Mouse (Mus musculus): ENCODE results near the gene Pfpl. TPM values are rescaled to one million over a fixed set of nuclear protein-coding genes. Genes with fewer than 3 reads are reported as not detected.

The Pfpl gene
- polyA plus RNA-seq, 1 experiment from 2014 or later, result not detected

GRCm38 (mm10) chr19:12465530-12466144, 37.9 kb downstream of the Pfpl start:
- no peak overlapping the region for H3K4me2 ChIP-seq
- peaks cover 19% of the 10 kb centered on the region for H3K4me1 ChIP-seq
- H3K36me3 ChIP-seq, result no peaks in the 10 kb centered on the region
- WGBS, result 87% methylated on average over 10 of the region's 10 CpGs
- no peak for ATAC-seq (ENCODE audit: extremely low read depth, insufficient number of reproducible peaks, low FRiP score, low TSS enrichment)
- no peaks in the 10 kb centered on the region for H3K9me3 ChIP-seq
- H3K9ac ChIP-seq, result no peak overlapping the region
- no peak overlapping the region for H3K4me3 ChIP-seq
- no peak overlapping the region for H3K27ac ChIP-seq (replicated peaks)
- H3K27me3 ChIP-seq (replicated peaks), result no peaks in the 10 kb centered on the region

GRCm38 (mm10) chr19:12466204-12466603, 38.5 kb downstream of the Pfpl start:
- Histone ChIP-seq H3K4me3 (no peak overlapping the region), H3K4me1 (peaks cover 19% of the 10 kb centered on the region), H3K27me3 (replicated peaks) (no peaks in the 10 kb centered on the region), H3K4me2 (no peak overlapping the region), H3K27ac (replicated peaks) (no peak overlapping the region), H3K36me3 (no peaks in the 10 kb centered on the region), H3K9me3 (no peaks in the 10 kb centered on the region), H3K9ac (no peak overlapping the region)
- WGBS, result 20% methylated on average over 7 of the region's 7 CpGs
- no peak for ATAC-seq (ENCODE audit: extremely low read depth, insufficient number of reproducible peaks, low FRiP score, low TSS enrichment)

DNA sequence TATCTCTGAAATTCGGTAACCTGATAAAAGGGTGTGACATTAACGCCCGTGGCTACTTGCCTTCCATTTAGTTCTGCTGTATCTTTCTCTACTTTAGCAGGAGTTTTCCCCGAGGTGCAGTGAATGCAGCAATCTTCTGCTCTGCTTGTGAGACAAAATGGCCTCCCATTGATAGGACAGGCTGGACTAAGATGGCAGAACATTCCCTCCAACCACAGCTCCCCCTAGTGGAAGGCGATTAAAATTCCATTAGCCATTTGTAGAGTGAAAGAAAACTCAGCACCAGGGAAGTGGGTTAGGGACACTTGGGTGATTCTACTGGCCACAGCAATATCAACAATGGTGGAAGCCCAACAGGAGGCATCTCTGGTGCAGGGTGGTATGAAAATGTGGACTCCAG, 39.7 kb downstream of the Pfpl start:
- ATAC-seq (ENCODE audit: extremely low read depth, insufficient number of reproducible peaks, low FRiP score, low TSS enrichment), result no peak
- Histone ChIP-seq H3K9ac (no peak overlapping the region), H3K4me1 (peaks cover 23% of the 10 kb centered on the region), H3K4me3 (no peak overlapping the region), H3K9me3 (no peaks in the 10 kb centered on the region), H3K27me3 (replicated peaks) (no peaks in the 10 kb centered on the region), H3K4me2 (no peak overlapping the region), H3K27ac (replicated peaks) (no peak overlapping the region), H3K36me3 (no peaks in the 10 kb centered on the region)
- WGBS, result 76% methylated on average over 5 of the region's 5 CpGs

DNA sequence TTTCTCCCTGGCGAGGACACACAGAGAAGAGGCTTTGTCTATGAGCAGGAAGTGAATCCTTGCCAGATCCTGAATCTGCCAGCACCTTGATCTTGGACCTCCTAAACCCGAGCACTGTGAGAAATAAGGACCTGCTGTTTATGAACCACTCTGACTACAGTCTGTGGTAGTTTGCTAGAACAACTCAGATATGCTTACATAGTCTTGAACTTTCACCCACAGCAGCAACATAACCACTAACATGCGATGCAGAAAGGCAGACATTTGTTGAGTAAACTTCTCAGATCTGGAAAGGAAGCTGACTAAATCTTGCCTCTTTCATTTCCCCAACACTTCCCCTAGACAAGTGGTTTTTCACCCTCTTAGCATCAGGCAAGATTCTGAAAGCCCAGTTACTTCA, 44.2 kb downstream of the Pfpl start:
- ATAC-seq (ENCODE audit: extremely low read depth, insufficient number of reproducible peaks, low FRiP score, low TSS enrichment), result no peak
- H3K4me1 ChIP-seq, result peaks cover 16% of the 10 kb centered on the region
- H3K4me3 ChIP-seq, result no peak overlapping the region
- no peak overlapping the region for H3K4me2 ChIP-seq
- no peaks in the 10 kb centered on the region for H3K27me3 ChIP-seq (replicated peaks)
- no peaks in the 10 kb centered on the region for H3K9me3 ChIP-seq
- 45% methylated on average over 3 of the region's 3 CpGs for WGBS
- no peak overlapping the region for H3K27ac ChIP-seq (replicated peaks)
- no peaks in the 10 kb centered on the region for H3K36me3 ChIP-seq
- no peak overlapping the region for H3K9ac ChIP-seq

- no peaks in the 10 kb centered on the region for H3K27me3 ChIP-seq (replicated peaks)
- H3K9ac ChIP-seq, result no peak overlapping the region
- no peak for ATAC-seq (ENCODE audit: extremely low read depth, insufficient number of reproducible peaks, low FRiP score, low TSS enrichment)
- H3K4me2 ChIP-seq, result no peak overlapping the region
- H3K27ac ChIP-seq (replicated peaks), result no peak overlapping the region
- peaks cover 20% of the 10 kb centered on the region for H3K4me1 ChIP-seq
- no peaks in the 10 kb centered on the region for H3K36me3 ChIP-seq
- H3K4me3 ChIP-seq, result no peak overlapping the region
- WGBS, result 63% methylated on average over 5 of the region's 5 CpGs
- H3K9me3 ChIP-seq, result no peaks in the 10 kb centered on the region
Observed at GRCm38 (mm10) chr19:12472381-12472976, 44.8 kb downstream of the Pfpl start.

- H3K27ac ChIP-seq (replicated peaks), result no peak overlapping the region
Observed at GRCm38 (mm10) chr19:12473201-12473641, 45.5 kb downstream of the Pfpl start.

DNA sequence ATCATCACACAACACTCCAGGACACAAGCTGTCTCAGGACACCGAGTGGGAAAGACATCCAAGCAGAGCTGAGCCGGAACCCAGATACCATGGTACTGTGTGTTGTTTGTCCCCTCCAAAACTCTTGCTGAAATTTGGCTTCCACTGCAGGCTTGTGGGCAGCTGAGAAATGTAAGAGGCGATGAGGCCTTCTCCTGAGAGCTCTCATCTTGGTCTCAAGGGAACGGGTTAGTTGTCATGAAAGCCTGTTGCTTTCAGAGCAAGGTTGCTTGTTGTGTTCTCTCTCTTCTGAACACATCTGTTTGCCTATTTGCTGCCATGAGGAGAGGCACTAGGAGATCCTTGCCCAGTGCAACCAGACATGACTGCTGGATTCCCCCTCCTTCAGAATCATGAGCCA, 46.2 kb downstream of the Pfpl start:
- H3K27ac ChIP-seq (replicated peaks), result no peak overlapping the region
- WGBS, result 78% methylated on average over 4 of the region's 4 CpGs
- H3K4me2 ChIP-seq, result no peak overlapping the region
- peaks cover 20% of the 10 kb centered on the region for H3K4me1 ChIP-seq
- no peak for ATAC-seq (ENCODE audit: extremely low read depth, insufficient number of reproducible peaks, low FRiP score, low TSS enrichment)
- H3K9me3 ChIP-seq, result no peaks in the 10 kb centered on the region
- no peaks in the 10 kb centered on the region for H3K36me3 ChIP-seq
- H3K4me3 ChIP-seq, result no peak overlapping the region
- no peaks in the 10 kb centered on the region for H3K27me3 ChIP-seq (replicated peaks)
- H3K9ac ChIP-seq, result no peak overlapping the region

More at GRCm38 (mm10) chr19:12473201-12473641, 45.5 kb downstream of the Pfpl start:
- WGBS, result 61% methylated on average over 4 of the region's 4 CpGs
- no peaks in the 10 kb centered on the region for H3K9me3 ChIP-seq
- no peak overlapping the region for H3K4me2 ChIP-seq
- no peak overlapping the region for H3K4me3 ChIP-seq
- no peaks in the 10 kb centered on the region for H3K27me3 ChIP-seq (replicated peaks)
- ATAC-seq (ENCODE audit: extremely low read depth, insufficient number of reproducible peaks, low FRiP score, low TSS enrichment), result no peak
- H3K36me3 ChIP-seq, result no peaks in the 10 kb centered on the region
- peaks cover 20% of the 10 kb centered on the region for H3K4me1 ChIP-seq
- no peak overlapping the region for H3K9ac ChIP-seq

DNA sequence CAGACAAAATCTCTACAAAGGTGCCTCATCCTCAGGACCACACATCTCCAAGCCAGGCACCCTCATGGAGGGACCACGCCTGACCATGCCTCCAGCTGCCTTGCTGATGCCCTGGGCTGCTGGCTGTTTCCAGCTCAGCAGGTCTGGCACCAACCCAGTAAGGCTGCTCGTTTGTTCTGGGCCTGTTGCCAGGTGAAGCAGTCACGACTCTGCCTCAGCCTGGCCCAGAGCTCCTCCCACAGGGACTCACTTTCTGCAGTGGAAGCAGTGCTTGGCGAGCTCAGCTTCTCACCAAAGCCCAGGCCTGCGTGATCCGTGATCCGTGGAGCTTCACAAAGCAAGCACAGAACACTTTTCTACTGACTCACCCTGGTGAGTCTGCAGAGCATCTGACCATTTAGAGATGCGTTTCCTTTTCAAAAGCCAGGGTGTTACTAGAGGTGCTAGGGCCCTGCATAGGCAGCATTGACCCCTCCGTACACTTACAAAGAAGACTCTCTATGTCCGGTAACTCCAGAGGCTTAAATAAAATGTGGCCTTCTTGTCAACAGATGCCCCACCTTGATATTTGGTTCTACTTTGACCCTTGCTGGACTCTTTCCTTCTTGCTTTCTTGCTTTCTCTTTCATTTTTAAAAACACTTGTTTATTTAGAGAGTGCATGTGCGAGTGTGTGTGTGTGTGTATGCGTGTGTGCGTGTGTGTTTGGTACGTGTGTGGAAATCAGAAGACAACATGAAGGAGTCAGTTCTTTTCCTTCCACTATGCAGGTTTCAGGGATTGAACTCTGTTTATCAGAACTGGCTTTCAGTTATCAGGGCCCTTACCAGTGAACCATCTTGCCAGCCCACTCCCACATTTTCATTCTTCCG, 47.9 kb downstream of the Pfpl start:
- peaks cover 20% of the 10 kb centered on the region for H3K4me1 ChIP-seq
- H3K9ac ChIP-seq, result no peak overlapping the region
- peak; percentile 82 for ATAC-seq (ENCODE audit: extremely low read depth, insufficient number of reproducible peaks, low FRiP score, low TSS enrichment)
- WGBS, result 48% methylated on average over 15 of the region's 15 CpGs
- H3K4me2 ChIP-seq, result peak overlapping the region; percentile 18; the same call in 1 of the 2 replicates
- no peaks in the 10 kb centered on the region for H3K36me3 ChIP-seq
- H3K27me3 ChIP-seq (replicated peaks), result no peaks in the 10 kb centered on the region
- H3K9me3 ChIP-seq, result no peaks in the 10 kb centered on the region
- H3K27ac ChIP-seq (replicated peaks), result peak overlapping the region; percentile 50
- H3K4me3 ChIP-seq, result no peak overlapping the region

- WGBS, result 26% methylated on average over 5 of the region's 5 CpGs
- peaks cover 18% of the 10 kb centered on the region for H3K4me1 ChIP-seq
- H3K4me2 ChIP-seq, result no peak overlapping the region
- H3K27me3 ChIP-seq (replicated peaks), result no peaks in the 10 kb centered on the region
- H3K9me3 ChIP-seq, result no peaks in the 10 kb centered on the region
- ATAC-seq (ENCODE audit: extremely low read depth, insufficient number of reproducible peaks, low FRiP score, low TSS enrichment), result no peak
- no peaks in the 10 kb centered on the region for H3K36me3 ChIP-seq
- no peak overlapping the region for H3K27ac ChIP-seq (replicated peaks)
- no peak overlapping the region for H3K9ac ChIP-seq
- no peak overlapping the region for H3K4me3 ChIP-seq
Observed at GRCm38 (mm10) chr19:12476721-12477270, 49.1 kb downstream of the Pfpl start.

DNA sequence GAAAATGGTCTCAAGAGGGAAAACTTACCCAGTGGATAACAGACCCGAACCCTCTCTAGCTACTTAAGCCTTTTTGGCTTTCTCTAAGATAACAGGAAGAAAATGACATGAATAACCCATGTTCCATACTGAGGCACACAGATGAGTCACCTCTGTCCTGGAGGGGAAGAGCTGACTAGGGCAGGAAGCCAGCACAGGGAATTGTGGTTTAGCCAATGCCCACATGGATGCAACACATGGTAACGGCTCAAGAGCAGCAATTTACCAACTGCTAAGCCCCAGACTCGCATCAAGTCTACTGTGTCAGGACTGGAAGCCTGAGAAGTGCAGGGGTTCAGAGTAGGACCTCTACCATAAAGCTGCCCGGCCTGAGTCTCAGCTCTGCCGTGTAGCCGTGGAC, 50.7 kb downstream of the Pfpl start:
- no peak overlapping the region for H3K4me2 ChIP-seq
- H3K4me3 ChIP-seq, result no peak overlapping the region
- no peak for ATAC-seq (ENCODE audit: extremely low read depth, insufficient number of reproducible peaks, low FRiP score, low TSS enrichment)
- no peaks in the 10 kb centered on the region for H3K9me3 ChIP-seq
- H3K9ac ChIP-seq, result no peak overlapping the region
- no peaks in the 10 kb centered on the region for H3K27me3 ChIP-seq (replicated peaks)
- 78% methylated on average over 6 of the region's 6 CpGs for WGBS
- H3K36me3 ChIP-seq, result 0 out of 2 replicates have a peak, but pooled peaks cover 2% of the 10 kb centered on the region
- no peak overlapping the region for H3K27ac ChIP-seq (replicated peaks)
- peaks cover 14% of the 10 kb centered on the region for H3K4me1 ChIP-seq

Data from heart, embryonic 13.5 days (tissue).